Mouse (Mus musculus) forebrain, embryonic 16.5 days (tissue): ENCODE measurements at regions not wholly inside any gene's neighbourhood (a gene's known extent, or its start where the extent isn't known, plus 50 kb on each side); places are given as distances from the start of the nearest gene placed in this dataset.
A peak's percentile ranks its signal among the peaks of the same experiment; 100 is the strongest.

Experiments
- ATAC-seq: fragments of 200-750 bp; cut with Nextera tagmentation; 2 replicates; pipeline ENCODE4 v1.8.0; 2017; ENCODE audit warnings: mild to moderate bottlenecking, moderate library complexity
- H3K27ac ChIP-seq: fragments of 300-500 bp; sonication (generic); 2 replicates; pipeline ENCODE4 v1.5.1; 2014; ENCODE audit warnings: low read length, control low read depth
- H3K27me3 ChIP-seq: fragments of 300-500 bp; sonication (generic); replicated peaks from 2 replicates; pipeline ENCODE4 v1.6.1; 2014; ENCODE audit warnings: low read length; ENCODE audit not compliant: control insufficient read depth, insufficient read depth
- H3K36me3 ChIP-seq: fragments of 300-500 bp; sonication (generic); 2 replicates; pipeline ENCODE4 v1.6.1; 2014; ENCODE audit not compliant: control insufficient read depth, insufficient read depth
- H3K4me1 ChIP-seq: fragments of 300-500 bp; sonication (generic); replicated peaks from 2 replicates; pipeline ENCODE4 v1.6.1; 2014; ENCODE audit warnings: low read length; ENCODE audit not compliant: control insufficient read depth, insufficient read depth
- H3K4me2 ChIP-seq: fragments of 300-500 bp; sonication (generic); 2 replicates; pipeline ENCODE4 v1.6.1; 2014; ENCODE audit warnings: mild to moderate bottlenecking, low read length, control low read depth
- H3K4me3 ChIP-seq: fragments of 300-500 bp; sonication (generic); replicated peaks from 2 replicates; pipeline ENCODE4 v1.5.1; 2014; ENCODE audit warnings: mild to moderate bottlenecking, low read length, control low read depth
- H3K9ac ChIP-seq: fragments of 300-500 bp; sonication (generic); replicated peaks from 2 replicates; pipeline ENCODE4 v1.6.1; 2014; ENCODE audit warnings: low read depth, low read length, control low read depth
- H3K9me3 ChIP-seq: fragments of 300-500 bp; sonication (generic); 2 replicates; pipeline ENCODE4 v1.6.1; 2016; ENCODE audit warnings: low read length; ENCODE audit not compliant: control insufficient read depth
- WGBS: fragments of 180-500 bp; shearing (Covaris S2); extraction: QIAGEN DNeasy Blood & Tissue Kit; methylation state at CpG from one replicate; pipeline ENCODE4 v1.1.7; 2014; 5-methylcytosine and 5-hydroxymethylcytosine counted together

DNA sequence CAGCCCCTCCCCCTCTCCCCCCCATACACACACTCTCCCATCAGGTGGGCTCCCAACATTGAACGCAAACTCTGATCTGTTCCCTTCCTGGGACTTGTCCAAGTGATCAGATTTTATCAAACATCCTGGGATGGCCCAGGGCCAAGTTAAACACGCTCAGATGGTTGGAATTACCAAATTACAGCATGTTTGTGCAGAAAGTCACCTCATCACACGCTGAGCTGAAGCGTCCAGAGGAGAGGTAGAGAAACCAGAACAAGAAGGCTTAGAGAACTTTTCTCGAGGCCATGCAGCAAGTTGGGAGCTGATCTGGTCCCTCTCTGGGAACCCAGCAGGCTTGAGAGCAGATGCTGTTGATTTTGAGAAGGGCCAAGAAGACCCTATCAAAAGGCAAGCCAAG is 136.5 kb downstream of the Sec61b start:
- Histone ChIP-seq H3K9me3 (no peaks in the 10 kb centered on the region), H3K27ac (no peak overlapping the region), H3K4me1 (peaks cover 17% of the 10 kb centered on the region), H3K9ac (no peak overlapping the region), H3K4me2 (no peak overlapping the region), H3K27me3 (no peaks in the 10 kb centered on the region), H3K4me3 (no peak overlapping the region), H3K36me3 (no peaks in the 10 kb centered on the region)
- ATAC-seq: no peak
- 54% methylated on average over 5 of the region's 5 CpGs for WGBS

DNA sequence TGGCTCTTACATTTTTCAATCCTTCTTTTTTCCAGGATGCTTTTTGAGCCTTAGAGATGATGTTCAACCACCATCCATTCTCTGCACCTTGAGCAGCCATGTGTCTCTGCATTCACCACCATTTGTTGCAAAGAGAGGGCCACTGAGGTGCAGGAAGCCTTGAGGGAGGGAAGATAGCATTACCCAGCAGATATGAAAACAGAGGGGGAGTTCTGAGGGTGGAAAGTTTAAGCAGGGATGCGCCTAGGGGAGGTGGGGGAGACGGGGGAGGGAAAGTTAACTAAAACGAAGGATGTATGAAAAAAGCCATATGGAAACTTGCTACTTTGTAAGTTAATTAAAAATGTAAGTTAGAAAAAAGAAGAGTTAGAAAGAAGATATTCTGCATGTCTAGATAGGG is 142.1 kb downstream of the Sec61b start:
- Histone ChIP-seq H3K27ac (no peak overlapping the region), H3K9me3 (no peaks in the 10 kb centered on the region), H3K4me3 (no peak overlapping the region), H3K36me3 (no peaks in the 10 kb centered on the region), H3K4me1 (no peaks in the 10 kb centered on the region), H3K27me3 (no peaks in the 10 kb centered on the region), H3K4me2 (no peak overlapping the region), H3K9ac (no peak overlapping the region)
- ATAC-seq: no peak
- WGBS: 84% methylated on average over 3 of the region's 3 CpGs

DNA sequence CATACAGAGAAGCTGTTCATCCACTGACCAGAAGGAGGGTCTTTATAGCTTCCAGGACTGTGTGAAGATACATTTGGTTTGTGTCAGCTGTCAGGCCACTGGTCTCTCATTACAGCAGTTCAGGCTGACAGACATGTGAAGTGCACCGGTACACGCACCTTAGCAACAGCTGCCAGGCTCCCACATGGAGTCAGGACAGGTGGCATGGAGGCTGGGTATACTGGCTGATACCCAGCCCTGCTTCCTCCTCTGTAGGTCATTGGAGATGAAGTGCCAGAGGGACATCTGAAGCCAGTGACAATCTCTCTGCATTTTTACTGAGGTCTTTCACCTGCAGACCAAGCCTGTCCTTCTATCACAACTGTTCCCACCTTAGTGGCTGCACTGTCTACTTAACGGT is 146.2 kb downstream of the Sec61b start:
- WGBS: 84% methylated on average over 3 of the region's 3 CpGs
- ATAC-seq: no peak
- peaks cover 7% of the 10 kb centered on the region for H3K4me1 ChIP-seq
- H3K9me3 ChIP-seq: no peaks in the 10 kb centered on the region
- no peak overlapping the region for H3K4me2 ChIP-seq
- no peaks in the 10 kb centered on the region for H3K36me3 ChIP-seq
- no peak overlapping the region for H3K27ac ChIP-seq
- H3K27me3 ChIP-seq: no peaks in the 10 kb centered on the region
- H3K9ac ChIP-seq: no peak overlapping the region
- H3K4me3 ChIP-seq: no peak overlapping the region

DNA sequence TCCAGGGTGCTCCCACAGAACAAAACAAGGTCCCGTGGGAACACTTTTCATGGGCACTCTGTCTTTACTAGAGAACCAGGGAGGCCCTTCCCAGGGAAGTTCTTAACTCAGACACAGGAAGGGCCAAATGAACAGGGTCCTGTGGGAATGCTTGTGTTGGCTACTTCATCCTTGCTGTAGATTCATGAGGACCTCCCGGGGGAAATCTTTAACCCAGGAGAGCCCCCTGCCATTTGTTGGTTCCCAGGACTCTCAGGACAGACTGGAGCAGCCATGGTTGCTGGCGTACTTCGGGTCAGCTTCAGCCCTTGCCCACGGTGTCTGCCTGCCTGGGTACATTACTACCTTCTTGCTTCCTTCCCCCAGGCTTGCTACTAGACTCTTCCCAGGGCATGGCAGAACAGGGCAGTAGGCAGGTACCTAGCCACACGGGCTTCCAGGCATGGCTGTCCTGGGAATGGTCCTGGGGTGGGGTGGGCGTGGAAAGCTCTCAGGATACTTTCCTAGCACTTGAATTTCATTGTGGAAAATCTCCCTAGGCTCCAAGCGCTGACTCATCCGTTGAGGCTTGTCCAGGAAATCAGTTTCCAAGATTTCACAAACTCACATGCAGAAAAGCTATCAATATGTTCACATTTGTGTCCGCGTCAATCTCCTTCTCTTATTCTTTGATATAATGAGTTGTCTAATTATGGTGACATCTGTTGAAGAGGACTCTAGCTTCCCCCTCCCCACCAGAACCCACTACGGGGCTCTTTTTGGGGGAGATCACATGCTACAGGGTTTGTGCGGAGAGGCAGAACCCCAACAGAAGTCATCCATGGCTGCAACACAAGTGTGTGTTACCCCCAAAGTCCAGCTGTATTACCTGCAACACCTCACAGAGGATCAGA is 148.6 kb downstream of the Sec61b start:
- ATAC-seq: peak; percentile 66; the same call in 1 of the 2 replicates
- no peaks in the 10 kb centered on the region for H3K27me3 ChIP-seq
- no peaks in the 10 kb centered on the region for H3K9me3 ChIP-seq
- no peak overlapping the region for H3K4me3 ChIP-seq
- H3K27ac ChIP-seq: no peak overlapping the region; the same call in 1 of the 2 replicates
- 79% methylated on average over 13 of the region's 13 CpGs for WGBS
- no peak overlapping the region for H3K9ac ChIP-seq
- no peaks in the 10 kb centered on the region for H3K36me3 ChIP-seq
- H3K4me2 ChIP-seq: no peak overlapping the region
- H3K4me1 ChIP-seq: peaks cover 7% of the 10 kb centered on the region

DNA sequence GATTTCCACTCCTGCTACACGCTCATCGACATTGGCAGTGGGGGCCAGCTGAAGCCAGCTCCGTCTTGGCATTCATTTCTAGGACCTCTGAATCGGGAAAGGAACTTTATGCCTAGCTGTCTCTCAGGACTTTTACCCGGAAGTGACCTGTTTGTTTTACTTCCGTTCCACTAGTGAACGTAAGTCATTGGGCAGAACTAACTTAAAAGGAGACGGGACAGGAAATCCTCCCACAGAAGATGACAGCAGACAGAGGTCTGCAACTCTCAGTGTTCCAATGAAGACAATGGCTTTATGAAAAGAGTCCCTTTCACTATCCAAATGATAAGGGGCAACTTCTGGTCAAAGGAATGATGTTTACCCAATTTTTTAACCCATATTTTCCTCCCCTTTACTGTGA is 155.5 kb downstream of the Sec61b start:
- no peak overlapping the region for H3K9ac ChIP-seq
- 71% methylated on average over 8 of the region's 8 CpGs for WGBS
- no peak for ATAC-seq

DNA sequence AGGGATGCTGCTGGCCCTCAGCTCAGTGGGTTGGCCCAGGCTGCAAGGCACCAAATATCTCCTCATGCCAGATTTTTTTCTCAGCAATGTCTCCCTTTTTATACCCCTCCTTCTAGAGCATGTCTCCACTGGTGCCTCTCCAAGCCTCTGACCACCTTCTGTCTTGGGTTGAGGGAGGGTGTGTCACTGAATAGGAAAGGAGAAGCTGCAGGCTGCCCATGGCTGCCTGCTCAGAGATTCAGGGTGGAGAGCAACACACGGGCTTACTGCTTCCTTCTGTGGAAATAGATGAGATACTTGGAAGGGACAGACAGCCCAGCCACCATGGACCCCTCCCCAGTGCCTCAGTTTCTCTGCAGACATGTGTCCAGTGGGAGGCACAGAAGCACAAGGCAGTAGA is 156.0 kb downstream of the Sec61b start:
- WGBS: 89% methylated on average over 1 of the region's 1 CpGs
- Histone ChIP-seq H3K9me3 (no peaks in the 10 kb centered on the region), H3K27ac (no peak overlapping the region), H3K27me3 (no peaks in the 10 kb centered on the region), H3K9ac (no peak overlapping the region), H3K4me1 (no peaks in the 10 kb centered on the region), H3K4me2 (no peak overlapping the region), H3K36me3 (no peaks in the 10 kb centered on the region), H3K4me3 (no peak overlapping the region)
- ATAC-seq: no peak

More for the DNA sequence above, 155.5 kb downstream of the Sec61b start:
- H3K4me2 ChIP-seq: no peak overlapping the region
- no peaks in the 10 kb centered on the region for H3K9me3 ChIP-seq
- no peaks in the 10 kb centered on the region for H3K27me3 ChIP-seq
- no peaks in the 10 kb centered on the region for H3K4me1 ChIP-seq
- no peak overlapping the region for H3K4me3 ChIP-seq
- no peaks in the 10 kb centered on the region for H3K36me3 ChIP-seq
- H3K27ac ChIP-seq: no peak overlapping the region

DNA sequence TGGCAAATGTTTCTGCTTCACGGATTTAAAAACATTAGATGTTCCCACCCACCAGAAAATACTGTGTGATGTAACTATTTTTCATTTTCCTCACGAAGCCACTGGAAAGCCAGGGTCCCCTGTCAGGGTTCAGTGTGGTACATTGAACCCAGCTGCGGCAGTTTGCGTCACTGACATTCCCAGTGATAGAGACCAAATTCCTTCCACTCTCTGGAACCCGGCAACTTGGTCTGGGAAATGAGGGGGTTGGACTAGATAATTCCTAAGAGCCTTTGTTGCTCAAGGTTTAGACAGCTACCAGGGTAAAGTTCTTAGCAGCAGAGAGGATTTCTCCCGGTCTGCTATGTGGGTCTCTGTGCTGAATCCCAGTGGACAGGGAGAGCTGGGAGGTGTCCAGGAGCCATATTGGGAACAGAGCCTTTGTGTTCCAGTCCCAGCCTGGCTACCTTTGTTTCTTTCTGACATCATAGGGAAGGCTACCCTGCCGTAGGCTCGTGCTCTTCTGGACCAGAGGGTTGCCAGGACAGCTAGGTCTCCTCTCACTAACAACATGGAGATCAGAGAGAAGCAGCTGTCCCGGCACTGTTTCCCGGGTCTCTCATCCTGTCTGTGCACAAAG is 164.5 kb downstream of the Sec61b start:
- ATAC-seq: no peak

DNA sequence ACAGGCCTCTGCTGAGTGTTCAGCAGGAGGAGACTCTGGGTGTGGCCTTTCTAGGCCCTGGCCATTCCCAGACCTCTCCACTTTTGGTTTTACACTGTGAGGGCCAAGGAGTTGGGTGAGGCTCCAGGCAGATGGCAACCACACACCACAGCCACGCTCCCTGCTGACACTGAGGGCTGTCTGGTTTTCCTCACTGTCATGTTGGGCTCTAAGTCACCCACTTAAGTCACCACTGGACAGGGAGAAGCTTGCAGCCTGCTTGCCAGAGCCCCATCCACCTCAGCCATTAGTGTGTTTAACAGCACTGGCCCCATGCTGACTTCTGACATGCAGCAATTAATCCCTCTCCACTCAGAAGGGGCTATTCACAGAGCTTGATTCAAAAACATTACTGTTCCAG is 170.6 kb downstream of the Sec61b start:
- no peak overlapping the region for H3K4me2 ChIP-seq
- no peak overlapping the region for H3K27ac ChIP-seq
- no peaks in the 10 kb centered on the region for H3K9me3 ChIP-seq
- H3K4me1 ChIP-seq: no peaks in the 10 kb centered on the region
- no peaks in the 10 kb centered on the region for H3K36me3 ChIP-seq
- ATAC-seq: no peak
- no peaks in the 10 kb centered on the region for H3K27me3 ChIP-seq
- WGBS: 68% methylated on average over 1 of the region's 1 CpGs
- no peak overlapping the region for H3K4me3 ChIP-seq
- H3K9ac ChIP-seq: no peak overlapping the region

More for the DNA sequence above, 164.5 kb downstream of the Sec61b start:
- Histone ChIP-seq H3K36me3 (no peaks in the 10 kb centered on the region), H3K9me3 (no peaks in the 10 kb centered on the region), H3K27me3 (no peaks in the 10 kb centered on the region), H3K4me2 (no peak overlapping the region), H3K4me1 (no peaks in the 10 kb centered on the region), H3K27ac (no peak overlapping the region), H3K4me3 (no peak overlapping the region), H3K9ac (no peak overlapping the region)
- WGBS: 68% methylated on average over 10 of the region's 10 CpGs

DNA sequence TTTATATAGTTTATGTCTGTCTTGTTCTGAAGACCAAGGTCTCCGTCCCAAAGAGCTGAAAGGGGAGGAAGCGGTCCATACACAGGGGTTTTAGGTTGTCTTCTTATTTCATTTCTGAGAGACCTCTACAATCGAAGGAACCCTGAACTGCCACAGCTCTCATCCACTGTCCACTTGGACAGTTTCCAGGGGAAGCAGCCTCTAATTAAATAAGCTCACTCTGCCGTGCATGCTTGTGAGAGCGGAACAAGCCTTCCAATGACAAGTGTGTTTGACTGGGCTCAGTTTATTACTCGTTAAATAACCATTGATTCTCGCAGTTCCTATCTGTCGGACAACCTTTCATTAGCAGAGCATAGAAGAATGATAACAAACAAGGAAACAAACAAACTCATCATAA is 174.2 kb downstream of the Sec61b start:
- Histone ChIP-seq H3K9me3 (no peaks in the 10 kb centered on the region), H3K27me3 (no peaks in the 10 kb centered on the region), H3K9ac (no peak overlapping the region), H3K4me2 (no peak overlapping the region), H3K4me3 (no peak overlapping the region), H3K4me1 (peaks cover 14% of the 10 kb centered on the region), H3K27ac (no peak overlapping the region), H3K36me3 (no peaks in the 10 kb centered on the region)
- no peak for ATAC-seq
- 36% methylated on average over 8 of the region's 8 CpGs for WGBS
